Mouse (Mus musculus) CH12.LX (cell line): Measurements from ENCODE around the gene Ube2f.

Experiments used
- CHD1 ChIP-seq: IDR thresholded peaks from 2 replicates; pipeline ENCODE4 v1.6.1; 2012; ENCODE audit warnings: low read depth, low read length, improper control_type of control experiment, inconsistent platforms
- CTCF ChIP-seq, 2 experiments: IDR thresholded peaks in 1 of 2; conservative IDR thresholded peaks in 1 of 2; 2 replicates each; pipeline ENCODE4 v1.5.1; 2011 to 2012; ENCODE audit warnings: low read depth in 2 of 2, low read length in 2 of 2, improper control_type of control experiment in 1 of 2, inconsistent platforms in 1 of 2, mild to moderate bottlenecking in 1 of 2, moderate library complexity in 1 of 2
- EP300 ChIP-seq: IDR thresholded peaks from 2 replicates; pipeline ENCODE4 v1.6.1; 2011; ENCODE audit warnings: low read length, improper control_type of control experiment
- HCFC1 ChIP-seq: IDR thresholded peaks from 2 replicates; pipeline ENCODE4 v1.6.1; 2012; ENCODE audit warnings: low read depth, mild to moderate bottlenecking, inconsistent platforms, low read length, improper control_type of control experiment
- JUND ChIP-seq: conservative IDR thresholded peaks from 2 replicates; pipeline ENCODE4 v1.6.1; 2011; ENCODE audit warnings: low read depth, low read length, improper control_type of control experiment
- MAX ChIP-seq: IDR thresholded peaks from 2 replicates; pipeline ENCODE4 v1.6.1; 2011; ENCODE audit warnings: low read length, improper control_type of control experiment
- MEF2A ChIP-seq: IDR thresholded peaks from 2 replicates; pipeline ENCODE4 v1.6.1; 2014; ENCODE audit warnings: low read depth, mild to moderate bottlenecking, inconsistent platforms, low read length, improper control_type of control experiment, borderline replicate concordance
- MXI1 ChIP-seq: IDR thresholded peaks from 2 replicates; pipeline ENCODE4 v1.6.1; 2011; ENCODE audit warnings: mild to moderate bottlenecking, low read depth, low read length, improper control_type of control experiment
- POLR2A ChIP-seq: IDR thresholded peaks from 2 replicates; pipeline ENCODE4 v1.6.1; 2011; ENCODE audit warnings: low read depth, mild to moderate bottlenecking, improper control_type of control experiment, low read length
- RAD21 ChIP-seq: IDR thresholded peaks from 2 replicates; pipeline ENCODE4 v1.6.1; 2011; ENCODE audit warnings: low read depth, mild to moderate bottlenecking, low read length, improper control_type of control experiment, moderate library complexity
- UBTF ChIP-seq: IDR thresholded peaks from 2 replicates; pipeline ENCODE4 v1.6.1; 2012; ENCODE audit warnings: low read depth, mild to moderate bottlenecking, inconsistent platforms, low read length, improper control_type of control experiment, moderate library complexity
- ZC3H11A ChIP-seq: IDR thresholded peaks from 2 replicates; pipeline ENCODE4 v1.6.1; 2012; ENCODE audit warnings: low read depth, mild to moderate bottlenecking, inconsistent platforms, low read length, improper control_type of control experiment
- ZMIZ1 ChIP-seq: IDR thresholded peaks from 2 replicates; pipeline ENCODE4 v1.6.1; 2012; ENCODE audit warnings: low read depth, mild to moderate bottlenecking, inconsistent platforms, low read length, improper control_type of control experiment

- TF ChIP-seq POLR2A, result no peak
- TF ChIP-seq HCFC1, result no peak
- TF ChIP-seq ZC3H11A, result no peak
- TF ChIP-seq RAD21, result no peak
- TF ChIP-seq CTCF (conservative IDR thresholded peaks at IDR 0.05 in 1 of 2, IDR thresholded peaks at IDR 0.05 in 1 of 2; ENCODE audit: low read depth in 2 of 2, low read length in 2 of 2), result no peak
- TF ChIP-seq EP300, result no peak
- no peak for TF ChIP-seq UBTF
- TF ChIP-seq CHD1, result no peak
- TF ChIP-seq MEF2A, result no peak
- TF ChIP-seq MAX, result no peak
- TF ChIP-seq MXI1, result no peak
- TF ChIP-seq ZMIZ1, result no peak
- no peak for TF ChIP-seq JUND
Observed at GRCm38 (mm10) chr1:91272260-91272659, 22.2 kb downstream of the Ube2f start.
